Mouse (Mus musculus) cortical plate, adult 2 months (tissue): ENCODE results near the gene Phykpl. TPM values are rescaled to one million over a fixed set of nuclear protein-coding genes. Genes with fewer than 3 reads are reported as not detected.

Experiments used
- H3K27ac ChIP-seq: fragments of 200-500 bp; 2 replicates; pipeline ENCODE4 v1.5.1; 2012; ENCODE audit warnings: low read length, control low read depth, inconsistent platforms; ENCODE audit not compliant: insufficient read depth
- H3K4me1 ChIP-seq: fragments of 200-500 bp; 2 replicates; pipeline ENCODE4 v1.6.1; 2011; ENCODE audit warnings: low read length; ENCODE audit not compliant: control insufficient read depth, insufficient read depth
- H3K4me3 ChIP-seq: fragments of 200-500 bp; 2 replicates; pipeline ENCODE4 v1.5.1; 2011; ENCODE audit warnings: mild to moderate bottlenecking, low read length, control low read depth; ENCODE audit not compliant: insufficient read depth
- CTCF ChIP-seq: fragments of 200-500 bp; IDR thresholded peaks from 2 replicates; pipeline ENCODE4 v1.5.1; 2011; ENCODE audit warnings: mild to moderate bottlenecking, control low read depth, low read length; ENCODE audit not compliant: insufficient read depth; ENCODE audit errors: extremely low read depth
- POLR2A ChIP-seq: fragments of 200-500 bp; IDR thresholded peaks from 2 replicates; pipeline ENCODE4 v1.6.1; 2011; ENCODE audit warnings: mild to moderate bottlenecking, low read length, control low read depth; ENCODE audit not compliant: insufficient read depth; ENCODE audit errors: extremely low read depth
- polyA plus RNA-seq: library from polyadenylated mRNA; depleted of rRNA; stranded (reverse); fragments of >200 nt; gene quantifications from 2 replicates; pipeline ENCODE4 v1.2.3, GENCODE M21; 2012

Gene Phykpl
- polyA plus RNA-seq, 1 experiment, result 9.7 TPM

DNA sequence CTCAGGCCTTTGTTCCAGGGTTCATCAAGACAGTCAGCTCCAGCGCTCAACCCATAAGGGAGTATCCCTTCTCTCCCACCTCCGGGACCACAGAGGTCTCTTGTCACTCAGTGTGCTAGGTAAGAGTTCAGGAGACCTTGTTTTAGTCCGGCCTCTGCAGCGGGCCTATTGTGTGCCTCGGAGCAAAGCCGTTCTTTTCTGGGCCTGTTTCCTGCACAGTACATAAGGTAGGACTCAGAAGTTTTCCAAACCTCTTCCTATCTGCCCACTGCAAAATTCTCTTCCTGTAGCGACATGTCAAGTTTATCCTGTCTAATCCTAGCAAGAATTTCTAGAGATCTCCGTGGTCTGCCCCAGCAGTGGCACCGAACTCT lies 513 bp upstream of the Phykpl start:
- TF ChIP-seq CTCF (no peak), POLR2A (no peak)
- H3K4me1 ChIP-seq, result peaks cover 3% of the 10 kb centered on the region; the same call in 1 of the 2 replicates
- H3K4me3 ChIP-seq, result peak overlapping the region; percentile 65
- H3K27ac ChIP-seq, result peak overlapping the region; percentile 89

DNA sequence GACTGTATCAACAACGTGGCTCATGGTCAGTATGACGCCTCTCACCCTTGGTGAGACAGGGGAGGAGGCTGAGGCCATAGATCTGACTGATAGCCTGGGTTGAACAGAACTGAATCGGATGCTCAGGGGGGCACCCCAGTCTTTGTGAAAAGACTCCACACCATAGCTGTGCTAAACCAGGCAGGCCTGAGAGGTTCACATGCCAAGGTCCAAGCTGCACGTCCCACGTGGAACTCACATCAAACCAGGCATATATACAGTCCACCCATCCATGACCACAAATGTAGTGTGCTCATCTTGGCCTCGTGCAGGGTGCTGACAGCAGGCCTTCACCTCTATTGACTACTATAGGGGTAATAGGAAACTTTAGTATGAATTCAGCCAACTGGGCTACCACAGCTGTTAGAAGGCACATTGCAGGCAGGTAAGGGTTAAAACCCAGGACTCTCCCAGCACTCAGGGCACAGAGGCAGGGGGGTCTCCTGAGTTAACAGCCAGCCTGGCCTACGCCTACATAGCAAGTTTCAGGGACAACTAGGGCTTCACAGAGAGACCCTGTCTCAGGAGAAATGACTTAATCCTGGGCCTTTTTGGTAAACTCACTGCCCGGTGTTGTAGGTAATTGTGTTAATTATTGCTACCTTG lies 1.2 kb downstream of the Phykpl start:
- Histone ChIP-seq H3K27ac (no peak overlapping the region), H3K4me3 (peak overlapping the region; percentile 65; the same call in 1 of the 2 replicates), H3K4me1 (peaks cover 3% of the 10 kb centered on the region; the same call in 1 of the 2 replicates)
- TF ChIP-seq POLR2A, result no peak
- TF ChIP-seq CTCF, result no peak

DNA sequence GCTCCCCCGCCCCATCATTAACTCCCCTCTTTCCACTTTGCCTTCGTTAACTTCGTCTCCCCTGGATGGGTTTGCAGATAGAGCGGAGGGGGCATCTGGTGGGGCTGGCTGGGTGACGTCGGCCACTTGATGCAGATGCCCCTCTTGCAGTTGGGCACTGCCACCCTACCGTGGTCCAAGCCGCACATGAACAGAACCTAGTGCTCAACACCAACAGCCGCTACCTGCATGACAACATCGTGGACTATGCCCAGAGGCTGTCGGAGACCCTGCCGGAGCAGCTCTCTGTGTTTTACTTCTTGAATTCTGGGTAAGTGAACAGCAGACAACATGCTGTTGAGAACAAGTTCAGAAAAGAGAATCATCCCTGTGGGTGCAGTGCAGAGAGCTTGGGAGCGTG lies 1.9 kb downstream of the Phykpl start:
- no peak overlapping the region for H3K4me3 ChIP-seq
- H3K27ac ChIP-seq, result no peak overlapping the region
- TF ChIP-seq POLR2A (no peak), CTCF (no peak)
- H3K4me1 ChIP-seq, result peaks cover 3% of the 10 kb centered on the region; the same call in 1 of the 2 replicates

GRCm38 (mm10) chr11:51587059-51587458 lies 2.5 kb downstream of the Phykpl start:
- Histone ChIP-seq H3K4me3 (no peak overlapping the region), H3K27ac (no peak overlapping the region), H3K4me1 (peaks cover 3% of the 10 kb centered on the region; the same call in 1 of the 2 replicates)
- TF ChIP-seq CTCF (no peak), POLR2A (no peak)

DNA sequence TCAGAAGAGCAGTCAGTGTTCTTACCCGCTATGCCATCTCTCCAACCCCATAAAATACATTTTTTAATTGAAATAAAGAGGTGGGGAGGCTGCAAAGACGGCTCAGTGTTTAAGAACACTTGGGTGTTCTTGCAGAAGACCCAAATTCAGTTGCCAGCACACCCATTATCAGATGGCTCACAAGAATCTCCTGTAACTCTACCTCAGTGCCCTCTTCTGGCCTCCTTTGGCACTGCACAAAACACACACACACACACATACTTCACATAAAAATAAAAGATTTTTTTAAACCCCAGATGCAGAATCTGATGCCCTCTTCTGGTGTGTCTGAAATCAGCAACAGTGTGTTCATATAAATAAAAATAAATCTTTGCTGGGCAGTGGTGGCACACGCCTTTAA lies 4.3 kb downstream of the Phykpl start:
- TF ChIP-seq POLR2A, result no peak
- TF ChIP-seq CTCF, result no peak
- peaks cover 3% of the 10 kb centered on the region; the same call in 1 of the 2 replicates for H3K4me1 ChIP-seq
- no peak overlapping the region for H3K4me3 ChIP-seq
- H3K27ac ChIP-seq, result no peak overlapping the region

- H3K4me1 ChIP-seq, result peaks cover 2% of the 10 kb centered on the region; the same call in 1 of the 2 replicates
- TF ChIP-seq POLR2A (no peak), CTCF (no peak)
- H3K4me3 ChIP-seq, result no peak overlapping the region
- H3K27ac ChIP-seq, result no peak overlapping the region
Measured at GRCm38 (mm10) chr11:51590002-51590401, 5.4 kb downstream of the Phykpl start.

DNA sequence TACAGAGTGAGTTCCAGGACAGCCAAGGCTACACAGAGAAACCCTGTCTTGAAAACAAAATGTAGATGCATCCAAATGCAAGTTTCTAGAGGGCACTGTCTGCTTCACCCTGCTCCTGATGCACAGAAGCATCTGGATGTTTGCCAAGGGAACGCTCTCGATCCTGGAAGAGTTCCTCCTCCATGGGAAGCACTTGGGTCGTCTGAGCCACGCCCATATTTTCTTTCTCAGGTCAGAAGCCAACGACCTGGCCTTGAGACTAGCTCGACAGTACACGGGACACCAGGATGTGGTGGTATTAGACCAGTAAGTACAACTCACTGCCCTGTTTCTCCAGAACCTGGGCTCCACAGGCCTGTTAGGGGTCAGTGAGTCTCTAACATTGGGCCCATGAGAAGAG lies 6.6 kb downstream of the Phykpl start:
- Histone ChIP-seq H3K4me1 (no peaks in the 10 kb centered on the region; the same call in 1 of the 2 replicates), H3K27ac (no peak overlapping the region), H3K4me3 (no peak overlapping the region)
- TF ChIP-seq CTCF (no peak), POLR2A (no peak)

DNA sequence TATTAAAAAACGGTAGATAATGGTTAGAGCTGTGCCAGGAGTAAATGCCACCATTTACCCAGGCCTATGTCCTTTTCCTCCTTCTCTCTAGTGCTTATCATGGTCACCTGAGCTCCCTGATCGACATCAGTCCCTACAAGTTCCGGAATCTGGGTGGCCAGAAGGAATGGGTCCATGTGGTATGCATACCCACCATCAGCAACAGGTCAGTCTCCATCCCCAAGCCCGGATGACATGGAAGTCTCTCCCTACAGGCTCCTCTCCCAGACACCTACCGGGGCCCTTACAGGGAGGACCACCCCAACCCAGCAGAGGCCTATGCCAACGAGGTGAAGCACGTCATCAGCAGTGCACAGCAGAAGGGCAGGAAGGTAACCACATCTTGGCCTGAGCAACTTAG lies 7.4 kb downstream of the Phykpl start:
- TF ChIP-seq POLR2A (no peak), CTCF (no peak)
- Histone ChIP-seq H3K4me3 (no peak overlapping the region), H3K27ac (no peak overlapping the region), H3K4me1 (no peaks in the 10 kb centered on the region; the same call in 1 of the 2 replicates)

DNA sequence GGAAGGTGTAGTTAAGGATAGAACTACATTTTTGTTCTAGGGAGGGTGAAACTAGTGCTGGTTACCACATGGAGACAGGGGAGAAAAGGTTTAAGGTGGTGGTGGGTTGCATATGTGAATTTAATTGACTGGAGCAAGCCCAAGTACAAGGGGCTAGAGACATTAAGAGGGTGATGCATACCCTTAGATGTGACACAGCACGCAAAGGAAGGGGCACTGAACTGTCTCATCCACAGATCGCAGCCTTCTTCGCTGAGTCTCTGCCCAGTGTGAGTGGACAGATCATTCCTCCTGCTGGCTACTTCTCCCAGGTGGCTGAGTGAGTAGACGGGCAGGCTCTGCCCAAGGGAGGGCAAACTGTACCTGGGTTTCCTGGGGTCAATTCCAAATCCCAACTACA lies 8.8 kb downstream of the Phykpl start:
- H3K4me1 ChIP-seq, result no peaks in the 10 kb centered on the region; the same call in 1 of the 2 replicates
- H3K27ac ChIP-seq, result no peak overlapping the region
- no peak overlapping the region for H3K4me3 ChIP-seq
- no peak for TF ChIP-seq POLR2A
- TF ChIP-seq CTCF, result no peak

DNA sequence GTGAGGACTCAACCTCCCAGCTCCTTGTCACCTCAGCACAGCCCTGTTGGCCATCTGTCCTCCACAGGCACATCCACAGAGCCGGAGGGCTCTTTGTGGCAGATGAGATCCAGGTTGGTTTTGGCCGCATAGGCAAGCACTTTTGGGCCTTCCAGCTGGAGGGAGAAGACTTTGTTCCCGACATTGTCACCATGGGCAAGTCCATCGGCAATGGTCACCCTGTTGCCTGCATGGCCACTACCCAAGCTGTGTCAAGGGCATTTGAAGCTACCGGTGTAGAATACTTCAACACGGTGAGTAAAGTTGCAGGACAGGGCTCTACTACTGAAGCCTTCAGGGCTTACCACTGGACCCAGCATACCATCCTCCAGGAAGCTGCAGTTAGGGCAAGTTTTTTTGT lies 9.3 kb downstream of the Phykpl start:
- H3K27ac ChIP-seq, result no peak overlapping the region
- H3K4me1 ChIP-seq, result no peaks in the 10 kb centered on the region; the same call in 1 of the 2 replicates
- H3K4me3 ChIP-seq, result no peak overlapping the region
- TF ChIP-seq POLR2A (no peak), CTCF (no peak)
